Mouse (Mus musculus): ENCODE results near the gene Gbp4. TPM values are rescaled to one million over a fixed set of nuclear protein-coding genes. Genes with fewer than 3 reads are reported as not detected.
"Not testable (repeated sequence)": the region's sequence is repeated elsewhere in the genome, so short reads cannot be mapped to it uniquely, and the experiment has no call there.

The Gbp4 gene
- total RNA-seq (2021), result 1 to 10 TPM; 2.3 to 3.4 TPM
- long read RNA-seq, experiment 1, partial matches to known transcripts, result 0 of 3 reads
- long read RNA-seq, experiment 1, other reads (novel, unspliced or antisense), result 3 of 3 reads
- long read RNA-seq, experiment 2, full-length matches to known transcripts, result 1 of 4 reads
- long read RNA-seq, experiment 2, partial matches to known transcripts, result 0 of 4 reads
- long read RNA-seq, experiment 2, other reads (novel, unspliced or antisense), result 3 of 4 reads

- DNase-seq, result not testable (repeated sequence)
Measured at GRCm38 (mm10) chr5:105139409-105140088, at the start of gene Gbp4, which contains the start of the genes Gbp9 and Gbp8. Gene Gbp4 (minus strand): TSS chr5:105139586. Gene Gbp9 (minus strand): TSS chr5:105139539. Gene Gbp8 (minus strand): TSS chr5:105139540.

- no peak for DNase-seq
Measured at GRCm38 (mm10) chr5:105181446-105181845, 42.1 kb upstream of the Gbp4 start.

GRCm38 (mm10) chr5:105156582-105156981 lies 17.2 kb upstream of the Gbp4 start:
- no peak for DNase-seq

GRCm38 (mm10) chr5:105154049-105154448 lies 14.7 kb upstream of the Gbp4 start:
- DNase-seq, result no peak

GRCm38 (mm10) chr5:105148062-105148461 lies 8.7 kb upstream of the Gbp4 start:
- DNase-seq, result not testable (repeated sequence)

GRCm38 (mm10) chr5:105146447-105146846 lies 7.1 kb upstream of the Gbp4 start:
- DNase-seq, result peak; percentile 16

- not testable (repeated sequence) for DNase-seq
Measured at GRCm38 (mm10) chr5:105145731-105146130, 6.3 kb upstream of the Gbp4 start.

- not testable (repeated sequence) for DNase-seq
Measured at GRCm38 (mm10) chr5:105140089-105140810, 864 bp upstream of the Gbp4 start.

GRCm38 (mm10) chr5:105138906-105139305 lies 480 bp downstream of the Gbp4 start:
- no peak for DNase-seq

- DNase-seq, result not testable (repeated sequence)
Measured at GRCm38 (mm10) chr5:105136706-105137304, 2.6 kb downstream of the Gbp4 start.

- not testable (repeated sequence) for DNase-seq
Measured at GRCm38 (mm10) chr5:105121731-105122130, 17.7 kb downstream of the Gbp4 start.

GRCm38 (mm10) chr5:105115740-105116139 lies 23.6 kb downstream of the Gbp4 start:
- DNase-seq, result no peak

- no peak for DNase-seq
Measured at GRCm38 (mm10) chr5:105114696-105115095, 24.7 kb downstream of the Gbp4 start.

GRCm38 (mm10) chr5:105113656-105114055 lies 25.7 kb downstream of the Gbp4 start:
- no peak for DNase-seq

GRCm38 (mm10) chr5:105110271-105110852 lies 29.0 kb downstream of the Gbp4 start:
- DNase-seq, result peak; percentile 52

- not testable (repeated sequence) for DNase-seq
Measured at GRCm38 (mm10) chr5:105109775-105110174, 29.6 kb downstream of the Gbp4 start.

GRCm38 (mm10) chr5:105105689-105106088 lies 33.7 kb downstream of the Gbp4 start:
- not testable (repeated sequence) for DNase-seq

- DNase-seq, result no peak
Measured at GRCm38 (mm10) chr5:105081900-105082299, 57.5 kb downstream of the Gbp4 start.

- DNase-seq, result not testable (repeated sequence)
Measured at GRCm38 (mm10) chr5:105068356-105068755, 71.0 kb downstream of the Gbp4 start.

All from gastrocnemius, postnatal 25 days (tissue).